Mouse (Mus musculus): ENCODE results near the gene Rpap2. TPM values are rescaled to one million over a fixed set of nuclear protein-coding genes. Genes with fewer than 3 reads are reported as not detected.

Gene Rpap2
- total RNA-seq, 1 experiment from 2014 or later, result 13.2 TPM

GRCm38 (mm10) chr5:107687161-107687560 is 90.0 kb downstream of the Rpap2 start:
- DNase-seq, result no peak

DNA sequence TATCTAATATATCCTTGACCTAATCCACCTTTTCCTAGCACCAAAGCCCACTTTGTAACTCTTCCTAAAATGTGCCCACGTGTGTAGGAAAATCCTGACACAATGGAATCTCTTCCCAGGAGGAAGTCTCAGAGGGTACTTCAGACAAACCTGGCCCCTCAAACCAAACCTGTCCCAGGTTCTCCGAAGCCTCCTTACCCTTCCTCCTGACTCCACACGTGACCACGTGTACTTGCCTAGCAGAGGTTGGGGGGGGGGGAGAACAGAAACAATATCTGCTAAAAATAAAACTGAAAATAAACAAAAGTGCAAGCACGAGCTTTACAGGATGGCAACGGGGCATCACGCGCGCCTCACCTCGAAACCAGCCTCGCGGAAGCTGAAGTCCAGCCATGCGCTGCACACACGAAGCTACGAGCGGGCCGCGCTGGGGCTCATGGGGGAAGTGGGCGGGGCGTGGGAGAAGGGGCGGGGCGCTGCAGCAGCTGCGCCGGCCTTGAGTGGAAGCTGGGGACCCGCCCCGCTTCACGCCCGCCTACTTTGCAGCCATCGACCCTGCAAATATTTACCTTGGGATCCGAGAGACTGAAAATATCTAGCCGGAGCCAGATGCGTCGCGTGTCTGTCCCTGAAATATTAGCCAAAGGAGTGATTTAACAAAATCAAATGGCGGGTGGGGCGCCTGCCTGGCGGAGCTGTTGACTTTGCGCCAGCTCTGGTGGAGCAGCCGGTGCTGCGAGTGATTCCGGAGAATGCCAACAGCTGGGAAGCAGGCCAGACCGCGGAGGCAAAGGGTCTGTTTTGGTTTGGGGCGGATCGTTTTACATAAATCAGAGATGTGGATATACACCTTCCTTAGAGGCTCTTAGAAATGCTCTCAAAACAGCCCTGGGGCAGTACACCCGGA is 90.7 kb downstream of the Rpap2 start:
- peak; percentile 81 for DNase-seq

DNA sequence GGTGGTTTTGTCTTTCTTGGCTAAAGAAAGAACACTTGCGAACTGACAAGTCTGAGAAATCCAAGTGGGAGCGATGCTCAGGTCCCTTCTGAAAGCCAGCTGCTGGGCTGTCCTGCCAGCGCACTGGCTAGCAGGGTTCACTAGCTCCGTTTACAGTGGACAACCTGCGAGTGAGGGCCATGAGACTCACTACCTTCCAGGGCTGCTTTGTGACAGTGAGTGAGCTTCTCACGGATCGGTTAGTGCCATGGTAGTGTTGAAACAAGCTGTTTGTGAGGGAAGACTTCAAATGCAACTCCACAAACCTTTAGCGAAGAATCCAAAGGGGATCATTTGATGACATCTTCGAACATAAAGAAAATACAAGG is 91.3 kb downstream of the Rpap2 start:
- DNase-seq, result no peak

GRCm38 (mm10) chr5:107695019-107695418 is 97.8 kb downstream of the Rpap2 start:
- no peak for DNase-seq

DNA sequence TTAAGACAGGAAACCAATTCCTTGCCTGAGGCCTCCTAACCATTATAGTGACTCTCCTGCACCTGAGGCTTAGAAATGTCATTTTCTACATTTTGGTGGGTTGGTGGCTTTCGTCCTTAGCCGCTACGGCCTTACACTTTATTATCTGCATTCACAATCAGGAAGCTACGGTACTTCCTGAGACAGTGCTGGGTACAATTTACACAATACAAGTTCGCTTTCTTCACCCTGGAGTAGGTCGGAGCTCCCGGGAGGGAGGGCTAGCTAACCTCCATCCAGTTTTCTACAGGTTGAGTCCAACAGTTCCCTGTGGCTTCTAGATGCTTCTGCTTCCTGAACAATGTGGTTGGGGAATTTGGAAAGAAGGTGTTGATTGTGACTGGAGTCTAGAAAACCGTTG is 101.7 kb downstream of the Rpap2 start:
- no peak for DNase-seq

DNA sequence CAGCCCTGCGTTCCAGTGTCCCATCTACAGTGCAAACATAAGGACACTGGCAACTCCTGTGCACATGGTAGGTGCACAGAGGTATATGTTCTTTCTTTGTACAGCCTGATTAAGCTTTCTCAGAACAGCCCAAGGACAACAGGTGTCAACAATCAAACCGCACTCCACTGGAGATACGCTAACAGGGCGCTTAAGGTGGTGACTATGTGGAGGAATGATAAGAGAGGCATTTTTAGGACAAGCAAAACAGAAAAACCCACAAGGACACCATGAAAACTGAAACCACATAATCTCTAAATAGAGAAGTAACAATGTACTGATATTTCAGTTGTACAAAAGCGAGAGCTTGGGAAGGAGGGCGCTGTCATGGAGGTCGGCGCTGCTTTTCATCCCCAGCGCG is 103.7 kb downstream of the Rpap2 start:
- DNase-seq, result no peak

GRCm38 (mm10) chr5:107701658-107702057 is 104.5 kb downstream of the Rpap2 start:
- no peak for DNase-seq

- no peak for DNase-seq
Observed at GRCm38 (mm10) chr5:107703207-107703763, 106.1 kb downstream of the Rpap2 start.

GRCm38 (mm10) chr5:107705756-107706155 is 108.6 kb downstream of the Rpap2 start:
- no peak for DNase-seq

GRCm38 (mm10) chr5:107706262-107706661 is 109.1 kb downstream of the Rpap2 start:
- no peak for DNase-seq

GRCm38 (mm10) chr5:107708124-107708797 is 111.1 kb downstream of the Rpap2 start:
- DNase-seq, result no peak

Other genes with a start within 250 kb of the Rpap2 start
- gene Ephx4, start 194.6 kb upstream of the Rpap2 start, total RNA-seq (2021), result 0.74 and 0.86 TPM in 2 replicates
- gene Lpcat2b, start 165.8 kb upstream of the Rpap2 start, total RNA-seq (2021), result not detected in 2 replicates
- gene Btbd8, start 159.4 kb upstream of the Rpap2 start, total RNA-seq (2021), result 6.8 and 7.2 TPM in 2 replicates
- not detected in 2 replicates for gene Gm42669, start 89.8 kb upstream of the Rpap2 start, total RNA-seq (2021)
- not detected in 2 replicates for gene 1700028K03Rik, start 62.7 kb upstream of the Rpap2 start, total RNA-seq (2021)
- gene Glmn, start 515 bp downstream of the Rpap2 start, total RNA-seq (2021), result 8.9 and 11.3 TPM in 2 replicates
- 0.30 and 0.56 TPM in 2 replicates for gene Gfi1, start 128.7 kb downstream of the Rpap2 start, total RNA-seq (2021)
- not detected in 2 replicates for gene Ube2d2b, start 232.7 kb downstream of the Rpap2 start, total RNA-seq (2021)

All from adrenal gland, postnatal 14 days (tissue).